Mouse (Mus musculus) layer of hippocampus, adult 8-10 months (tissue): ENCODE measurements around the gene Cdx2. TPM values are rescaled to one million over a fixed set of nuclear protein-coding genes. Genes with fewer than 3 reads are reported as not detected.
A peak's percentile ranks its signal among the peaks of the same experiment; 100 is the strongest.

Experiments
- DNase-seq, 2 experiments: peaks; one replicate each; pipeline ENCODE4 v3.0.0; 2022; ENCODE audit warnings: low spot score in 2 of 2
- total RNA-seq, 4 experiments: library from RNA; stranded (reverse); gene quantifications; 2 replicates each; pipeline ENCODE4 v1.2.4; 2022

Gene Cdx2
- total RNA-seq, 4 experiments from 2014 or later: not detected

DNA sequence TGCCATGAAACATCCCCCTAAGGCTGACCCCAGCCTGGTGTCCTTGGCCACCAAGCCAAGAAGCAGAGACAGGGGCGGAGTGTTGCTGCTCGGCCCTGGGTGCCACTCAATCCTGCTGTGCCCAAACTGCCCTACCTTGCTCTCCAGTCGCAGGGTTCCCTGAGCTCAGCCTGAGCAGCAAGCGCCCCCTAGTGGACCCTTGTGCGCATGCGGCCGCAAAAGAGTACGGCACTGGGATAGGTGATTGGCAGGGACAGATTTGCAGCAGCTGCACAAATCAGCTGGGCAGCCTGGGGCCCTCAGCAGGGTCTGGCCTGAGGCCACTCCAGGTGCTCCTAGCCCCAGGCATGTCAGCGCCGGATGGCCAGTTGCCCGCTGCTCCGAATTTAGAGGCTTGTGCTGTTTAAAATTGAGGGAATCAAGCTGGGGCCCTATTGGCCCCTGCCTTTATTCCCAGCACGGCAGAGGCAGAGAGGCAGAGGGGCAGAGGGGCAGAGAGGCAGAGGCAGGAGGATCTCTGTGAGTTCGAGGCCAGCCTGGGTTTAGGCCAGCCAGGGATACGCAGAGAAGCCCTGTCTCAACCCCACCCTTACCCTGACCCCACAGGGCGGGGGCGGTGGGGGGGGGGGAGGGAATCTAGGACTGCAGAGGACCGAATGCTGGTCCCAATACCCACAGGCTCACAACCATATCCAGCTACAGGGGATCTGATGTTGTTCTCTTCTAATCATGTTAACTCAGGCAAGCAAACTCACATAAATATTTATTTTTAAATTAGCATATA, 13.8 kb downstream of the Cdx2 start:
- peak in 1 of 2 experiments; percentile 42 for DNase-seq

DNA sequence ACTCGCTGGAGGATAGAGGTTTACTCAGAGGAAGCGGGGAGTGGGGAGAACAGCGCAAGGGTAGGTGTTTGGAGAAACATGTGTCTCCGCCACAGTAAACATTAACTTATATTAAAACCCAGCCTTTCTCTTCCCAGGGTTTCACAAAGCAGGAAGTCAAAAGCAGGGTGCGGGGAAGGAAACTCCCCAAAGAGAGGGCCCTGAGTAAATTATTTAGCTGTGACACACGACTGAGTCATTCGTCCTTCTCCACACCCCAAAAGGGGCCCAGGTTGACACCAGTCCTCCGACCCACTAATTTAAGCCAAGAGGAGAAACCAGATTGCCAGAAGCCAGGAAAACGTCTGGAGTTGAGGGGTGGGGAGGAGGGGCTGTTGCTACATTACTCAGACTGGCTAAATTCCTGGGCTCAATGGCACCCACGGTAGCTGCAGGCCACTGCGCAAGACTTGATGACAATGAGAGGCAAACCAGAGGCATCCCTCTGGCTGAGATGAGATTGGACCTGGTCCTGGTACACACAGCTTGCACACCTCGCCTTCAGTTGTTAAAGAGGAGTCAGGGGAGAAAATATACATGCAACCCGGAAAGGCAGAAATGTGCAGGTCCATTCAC, 14.5 kb downstream of the Cdx2 start:
- DNase-seq: no peak

DNA sequence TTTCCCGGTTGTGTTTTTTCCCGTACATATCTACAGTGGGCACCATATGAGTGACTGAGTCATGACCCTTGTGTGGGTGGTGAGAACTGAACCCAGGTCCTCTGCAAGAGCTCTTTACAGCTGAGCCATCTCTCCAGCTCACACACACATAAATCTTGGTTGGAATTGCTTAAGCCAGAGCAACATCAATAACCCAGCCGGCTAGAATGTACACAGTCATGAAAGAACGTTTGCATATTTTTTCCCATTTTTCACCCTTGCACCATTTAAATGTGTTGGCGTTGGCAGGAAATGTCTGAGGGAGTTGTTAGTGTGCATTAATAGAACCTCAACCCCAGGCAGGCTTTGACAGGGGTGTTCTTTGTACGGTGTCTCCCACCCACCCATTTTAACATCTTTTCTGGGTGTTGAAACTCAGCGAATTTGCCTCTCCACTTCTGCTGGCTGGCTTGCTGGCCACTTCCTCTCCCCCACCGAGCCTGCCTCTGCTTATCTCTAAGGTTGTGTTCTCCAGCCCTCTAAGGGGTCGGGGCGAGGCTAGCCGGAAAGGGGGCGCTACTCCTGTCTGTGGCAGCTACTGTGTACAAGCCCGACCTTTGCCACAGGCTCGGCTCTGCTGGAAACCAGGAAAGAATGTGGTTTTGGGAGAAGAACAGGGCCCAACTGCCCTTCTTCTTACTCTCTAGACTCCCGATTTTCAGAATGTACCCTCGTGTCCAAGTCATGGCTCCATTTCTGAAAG, 15.1 kb downstream of the Cdx2 start:
- no peak for DNase-seq

DNA sequence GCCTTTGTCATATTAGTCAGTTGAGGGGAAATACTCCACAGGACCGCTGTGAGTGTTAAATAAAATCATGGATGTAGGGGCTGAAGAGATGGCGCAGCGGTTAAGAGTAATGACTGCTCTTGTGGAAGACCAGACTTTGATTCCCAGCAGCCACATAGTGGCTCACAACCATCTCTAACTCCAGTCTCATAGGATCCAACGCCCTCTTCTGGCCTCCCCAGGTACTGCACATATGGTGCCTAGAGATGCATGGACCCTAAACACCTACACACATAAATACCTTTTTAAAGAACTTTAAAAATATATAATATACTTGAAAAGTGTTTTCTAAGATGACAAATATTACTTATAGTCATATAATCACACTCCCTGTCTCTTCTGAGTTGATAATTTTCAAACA, 22.7 kb downstream of the Cdx2 start:
- no peak for DNase-seq

DNA sequence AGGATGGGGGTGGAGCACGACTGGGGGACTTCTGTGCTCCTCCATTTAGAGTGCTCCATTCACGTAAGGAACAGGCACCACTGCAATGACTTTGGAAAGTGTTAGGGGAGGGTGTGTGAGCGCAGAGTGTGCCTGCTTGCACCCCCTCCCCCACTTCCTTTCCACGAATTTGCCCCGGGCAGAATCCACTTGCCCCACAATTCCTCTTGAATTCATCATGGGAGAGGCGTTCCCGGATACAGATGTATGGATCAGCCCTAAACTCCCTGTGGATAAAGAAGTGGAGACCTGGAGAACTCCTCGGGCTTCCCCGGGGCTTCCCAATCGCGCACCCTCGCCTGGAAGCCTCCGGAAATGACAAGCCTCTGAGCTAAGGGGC, 29.5 kb downstream of the Cdx2 start:
- no peak for DNase-seq

DNA sequence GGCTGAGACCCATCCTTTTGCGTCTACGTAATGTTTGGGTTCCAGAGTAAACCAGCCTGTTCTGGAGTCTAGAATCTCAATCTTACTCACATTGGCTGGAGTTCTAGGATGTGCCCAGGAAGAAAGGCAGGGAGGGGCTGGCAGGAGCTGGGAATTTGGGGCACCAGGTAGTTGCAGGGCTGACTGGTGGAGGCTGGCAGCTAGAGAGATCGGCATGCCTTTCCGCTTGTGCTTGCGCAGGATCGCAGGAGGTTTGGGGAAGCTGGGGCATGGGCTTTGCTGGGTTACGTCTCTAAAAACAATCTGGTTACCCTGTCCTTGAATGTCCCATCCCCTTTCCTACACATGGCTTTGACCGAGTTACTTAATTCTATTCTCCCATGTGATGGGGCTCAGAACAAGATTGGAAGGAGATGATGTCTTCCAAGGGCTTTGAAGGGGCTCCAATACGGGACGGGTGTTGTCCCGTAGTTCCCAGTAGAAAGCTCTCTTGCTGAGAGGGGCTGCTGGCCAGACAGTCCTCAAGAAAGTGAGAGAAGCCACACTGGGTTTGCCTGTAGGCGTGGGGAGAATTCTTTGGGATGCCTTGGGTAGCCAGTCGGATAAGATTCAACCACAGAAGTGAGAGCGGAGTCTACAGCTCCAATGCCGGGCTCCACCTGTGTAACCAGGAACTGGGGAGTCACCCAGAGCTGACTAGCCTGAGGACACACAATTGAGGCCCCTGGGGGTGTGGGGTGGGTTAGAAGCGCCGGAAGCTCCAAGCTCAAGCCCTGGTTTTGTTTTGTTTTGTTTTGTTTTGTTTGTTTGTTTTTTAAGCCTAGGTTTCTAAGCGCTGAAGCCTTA, 30.1 kb downstream of the Cdx2 start:
- DNase-seq: no peak

DNA sequence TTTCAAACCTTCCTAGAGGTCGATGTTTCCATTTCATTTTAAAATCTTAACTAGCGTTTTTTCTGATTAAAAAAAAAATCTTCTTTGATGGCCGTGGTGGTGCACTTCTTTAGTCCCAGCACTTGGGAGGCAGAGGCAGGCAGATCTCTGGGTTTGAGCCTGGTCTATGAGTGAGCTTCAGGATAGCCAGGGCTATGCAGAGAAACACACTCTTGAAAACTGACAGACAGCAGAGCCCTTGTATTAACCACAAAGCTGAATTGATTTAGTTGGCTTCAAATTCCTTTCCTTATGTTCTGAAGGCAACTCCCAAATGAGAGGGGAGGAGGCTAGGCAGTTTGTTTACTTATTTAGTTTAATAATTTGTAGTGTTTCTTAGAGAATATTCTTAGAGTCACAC, 31.3 kb downstream of the Cdx2 start:
- no peak for DNase-seq

DNA sequence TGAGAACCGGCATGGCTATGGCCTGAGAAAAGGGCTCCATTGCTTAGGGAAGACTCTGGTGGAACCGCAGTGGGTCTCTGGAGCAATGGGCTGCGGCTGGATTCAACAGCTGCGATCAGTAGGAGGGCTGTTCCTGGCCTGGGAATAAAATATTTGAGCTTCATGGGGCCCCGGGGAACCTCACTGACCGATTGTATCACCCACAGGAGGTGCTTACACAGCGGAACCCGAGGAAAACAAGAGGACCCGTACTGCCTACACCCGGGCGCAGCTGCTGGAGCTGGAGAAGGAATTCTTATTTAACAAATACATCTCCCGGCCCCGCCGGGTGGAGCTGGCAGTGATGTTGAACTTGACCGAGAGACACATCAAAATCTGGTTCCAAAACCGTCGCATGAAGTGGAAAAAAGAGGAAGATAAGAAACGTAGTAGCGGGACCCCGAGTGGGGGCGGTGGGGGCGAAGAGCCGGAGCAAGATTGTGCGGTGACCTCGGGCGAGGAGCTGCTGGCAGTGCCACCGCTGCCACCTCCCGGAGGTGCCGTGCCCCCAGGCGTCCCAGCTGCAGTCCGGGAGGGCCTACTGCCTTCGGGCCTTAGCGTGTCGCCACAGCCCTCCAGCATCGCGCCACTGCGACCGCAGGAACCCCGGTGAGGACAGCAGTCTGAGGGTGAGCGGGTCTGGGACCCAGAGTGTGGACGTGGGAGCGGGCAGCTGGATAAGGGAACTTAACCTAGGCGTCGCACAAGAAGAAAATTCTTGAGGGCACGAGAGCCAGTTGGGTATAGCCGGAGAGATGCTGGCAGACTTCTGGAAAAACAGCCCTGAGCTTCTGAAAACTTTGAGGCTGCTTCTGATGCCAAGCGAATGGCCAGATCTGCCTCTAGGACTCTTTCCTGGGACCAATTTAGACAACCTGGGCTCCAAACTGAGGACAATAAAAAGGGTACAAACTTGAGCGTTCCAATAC, 32.6 kb downstream of the Cdx2 start:
- no peak for DNase-seq

DNA sequence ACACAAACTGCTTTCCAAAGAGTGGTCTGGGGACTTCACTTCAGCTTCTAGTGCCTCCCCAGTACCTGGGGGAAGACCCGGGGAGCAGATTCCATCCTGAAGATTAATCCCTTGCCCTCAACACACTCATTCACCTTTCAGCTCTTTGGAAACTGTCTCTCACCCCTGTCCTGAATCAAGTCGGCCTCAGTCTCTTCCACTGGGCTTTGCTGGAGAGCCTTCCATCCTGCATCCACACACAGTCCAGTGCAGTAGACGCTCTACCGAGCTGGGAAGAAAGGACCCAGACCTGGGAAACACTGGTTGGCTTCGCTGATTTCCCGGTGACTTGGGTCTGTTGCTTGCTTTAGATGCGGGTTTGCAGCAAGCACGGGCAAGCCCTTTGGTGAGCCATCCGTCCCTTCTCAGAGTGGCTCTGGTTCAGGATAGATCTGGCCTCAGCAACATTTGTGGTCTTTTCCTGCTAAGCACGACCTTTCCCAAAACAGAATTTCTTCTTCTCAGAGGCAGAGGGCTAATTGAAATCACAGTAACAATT, 34.2 kb downstream of the Cdx2 start:
- no peak for DNase-seq

DNA sequence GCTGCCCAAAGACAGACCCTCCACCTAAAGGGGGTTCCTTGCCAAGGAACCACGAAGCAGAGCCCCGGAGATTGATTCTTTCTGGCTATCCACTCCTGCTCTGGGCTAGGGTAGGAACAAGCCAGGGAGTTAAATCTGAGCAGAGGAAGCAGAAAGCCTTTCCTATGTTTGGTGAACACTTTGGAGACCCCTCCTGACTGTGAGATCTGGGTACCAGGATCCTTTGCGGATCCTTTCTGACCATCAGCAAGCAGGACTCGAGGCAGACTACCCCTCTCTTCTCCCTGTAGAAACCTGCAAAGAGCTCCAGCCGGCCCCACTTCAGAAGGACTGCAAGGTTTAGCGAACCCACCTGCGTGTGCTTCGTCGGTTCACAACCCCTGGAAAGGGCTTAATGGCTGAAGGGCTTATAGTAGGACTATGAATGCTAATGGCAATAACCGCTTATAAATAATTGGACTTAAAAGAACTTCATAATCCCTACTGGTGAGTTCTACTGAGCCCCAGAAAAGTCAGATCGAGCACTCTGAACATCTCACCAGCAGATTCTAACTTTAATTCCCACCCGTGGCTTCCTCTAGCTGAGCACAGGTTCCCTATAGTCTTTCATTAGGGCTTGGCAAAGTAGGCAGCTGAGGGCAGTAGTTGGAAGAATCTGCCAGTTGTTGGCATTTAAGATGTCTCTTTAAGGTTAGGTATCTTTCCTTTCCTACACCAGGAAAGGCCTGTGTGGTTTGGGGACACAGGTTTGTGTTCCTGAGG, 34.8 kb downstream of the Cdx2 start:
- no peak for DNase-seq

DNA sequence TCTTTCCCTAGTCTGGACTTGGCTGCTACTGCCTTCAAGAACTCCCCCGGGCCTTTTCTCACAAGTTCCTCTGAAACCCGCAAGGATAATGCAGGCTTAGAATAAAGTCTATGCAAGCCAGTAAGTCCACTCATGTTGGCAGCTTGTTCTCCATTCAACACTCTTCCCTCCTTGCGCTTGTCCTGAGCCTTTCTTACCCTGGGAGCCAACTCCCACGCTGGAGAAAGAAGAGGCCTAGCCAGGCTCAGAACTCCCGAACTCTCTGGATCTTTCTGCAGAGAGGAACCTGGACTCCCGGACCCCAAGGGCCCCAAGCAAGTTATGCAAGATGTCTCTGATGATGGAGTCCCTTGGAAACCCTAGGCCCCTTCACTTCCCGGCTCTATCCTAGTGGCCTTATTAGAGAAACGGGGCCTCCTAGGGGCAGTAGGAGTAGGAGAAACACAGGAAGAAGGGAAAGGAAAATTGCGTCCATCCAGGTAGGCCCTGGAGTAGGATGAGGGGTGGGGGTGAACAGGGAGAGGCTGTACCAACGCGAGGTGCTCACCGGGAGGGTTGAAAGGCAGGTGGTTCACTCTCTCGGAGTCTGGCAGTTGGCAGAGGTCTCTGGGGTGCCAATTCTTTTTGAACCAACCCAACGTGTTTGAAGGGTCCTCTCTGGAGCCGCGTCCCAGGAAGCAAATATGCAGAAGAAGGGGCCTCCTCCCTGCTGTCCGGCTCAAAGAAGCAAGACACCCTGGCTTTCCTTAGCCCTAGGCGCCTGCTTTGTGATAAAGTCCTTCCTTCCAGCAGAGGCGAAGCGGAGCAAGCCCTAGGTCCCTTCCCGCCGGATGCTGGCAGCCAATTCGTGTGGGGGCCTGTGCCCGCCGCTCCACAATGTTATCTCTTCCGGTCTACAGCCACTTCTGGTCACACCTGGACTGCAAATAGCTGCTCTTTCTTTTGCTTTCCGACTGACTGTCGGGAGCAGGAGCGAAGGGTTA, 36.1 kb downstream of the Cdx2 start:
- no peak for DNase-seq

DNA sequence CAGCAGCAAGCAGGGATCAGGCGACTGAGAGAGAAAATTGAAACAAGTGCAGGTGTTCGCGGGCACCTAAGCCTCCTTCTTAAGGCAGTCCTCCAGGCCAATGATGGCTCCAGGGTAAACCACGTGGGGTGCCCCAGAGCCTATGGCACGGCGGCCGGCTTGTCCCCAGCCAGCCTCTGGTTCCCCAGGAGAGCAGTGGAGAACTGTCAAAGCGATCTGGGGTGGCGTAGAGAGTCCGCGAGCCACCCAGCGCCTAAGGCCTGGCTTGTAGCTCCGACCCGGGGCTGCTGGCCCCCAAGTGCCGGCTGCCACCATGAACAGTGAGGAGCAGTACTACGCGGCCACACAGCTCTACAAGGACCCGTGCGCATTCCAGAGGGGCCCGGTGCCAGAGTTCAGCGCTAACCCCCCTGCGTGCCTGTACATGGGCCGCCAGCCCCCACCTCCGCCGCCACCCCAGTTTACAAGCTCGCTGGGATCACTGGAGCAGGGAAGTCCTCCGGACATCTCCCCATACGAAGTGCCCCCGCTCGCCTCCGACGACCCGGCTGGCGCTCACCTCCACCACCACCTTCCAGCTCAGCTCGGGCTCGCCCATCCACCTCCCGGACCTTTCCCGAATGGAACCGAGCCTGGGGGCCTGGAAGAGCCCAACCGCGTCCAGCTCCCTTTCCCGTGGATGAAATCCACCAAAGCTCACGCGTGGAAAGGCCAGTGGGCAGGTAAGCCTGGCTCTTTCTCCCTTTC, 37.0 kb downstream of the Cdx2 start, which contains the start of gene Pdx1:
Gene Pdx1 (plus strand): TSS at position 34 of the 747 bp plus-strand sequence.
- DNase-seq: no peak

DNA sequence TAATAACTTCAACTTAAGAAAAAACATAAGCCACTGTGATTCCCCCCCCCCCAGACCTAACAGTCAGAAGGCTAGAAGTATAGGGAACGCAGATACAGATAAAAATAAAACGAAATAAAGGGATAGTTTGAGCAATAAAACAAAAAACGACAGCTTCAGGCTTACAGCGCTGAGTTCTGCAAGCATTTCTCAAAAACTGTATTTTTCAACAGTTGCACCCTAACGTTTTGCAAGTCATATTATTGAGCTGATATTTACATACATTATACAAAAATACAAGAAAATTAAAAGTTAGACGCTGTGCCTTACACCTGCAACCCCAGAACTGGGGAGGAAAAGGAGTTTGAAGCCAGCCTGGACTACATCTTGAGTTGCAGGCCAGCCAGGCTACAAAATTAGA, 37.7 kb downstream of the Cdx2 start:
- DNase-seq: no peak

DNA sequence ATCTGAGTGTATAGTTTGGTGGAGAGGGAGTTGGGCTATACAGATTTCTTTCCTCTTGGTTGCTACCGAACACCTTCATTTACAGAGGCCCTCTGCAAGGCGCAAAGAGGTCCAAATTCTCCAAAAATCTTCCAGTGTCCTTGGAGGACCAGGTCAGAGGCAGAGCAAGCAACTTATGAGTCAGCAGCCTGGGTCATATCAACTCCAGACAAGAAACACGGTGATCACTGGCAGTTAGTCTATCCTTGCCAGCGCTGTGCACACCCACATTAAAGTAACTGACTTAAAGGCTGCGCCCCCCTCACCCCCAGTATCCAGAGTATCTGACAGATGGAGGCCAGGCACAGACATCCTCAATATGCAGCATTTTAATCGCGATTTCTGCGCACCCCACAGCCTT, 38.3 kb downstream of the Cdx2 start:
- DNase-seq: no peak

DNA sequence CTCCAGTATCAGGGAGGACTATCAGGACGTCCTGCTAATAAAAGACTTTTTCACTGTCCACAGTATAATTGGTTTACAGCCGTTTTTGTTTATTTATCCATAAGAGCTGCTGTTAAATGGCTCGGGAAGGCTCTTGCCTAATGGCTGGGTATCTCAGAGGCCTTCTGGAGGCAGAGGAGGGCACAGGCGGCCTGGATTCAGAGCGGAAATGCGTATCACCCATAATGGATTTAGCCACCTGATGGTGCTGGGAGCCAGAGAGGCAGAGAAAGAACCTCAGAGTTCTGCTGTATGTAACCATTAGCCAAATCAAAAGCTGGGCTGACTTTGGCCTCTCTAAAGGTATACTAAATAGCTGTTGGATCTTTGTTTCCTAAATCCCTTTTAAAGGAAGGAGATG, 39.6 kb downstream of the Cdx2 start:
- DNase-seq: no peak

DNA sequence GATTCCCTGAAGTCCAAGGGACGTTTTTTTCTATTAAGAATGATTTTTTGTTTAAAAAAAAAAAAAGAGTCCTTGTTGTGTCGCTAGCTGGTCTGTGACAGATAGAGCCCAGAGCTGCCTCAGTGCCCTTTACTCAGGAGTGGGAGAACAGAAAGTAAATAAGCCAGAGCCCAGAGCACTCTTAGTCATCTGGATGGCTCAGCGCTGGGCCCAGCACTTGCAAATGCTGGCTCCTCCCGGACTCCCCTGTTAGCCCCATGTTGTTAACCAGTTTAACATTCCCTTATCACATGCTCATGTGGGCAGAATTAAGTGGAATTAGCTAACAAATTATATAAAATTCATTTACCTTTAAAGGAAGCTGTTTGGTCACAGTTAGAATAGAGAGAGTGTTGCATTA, 43.1 kb downstream of the Cdx2 start:
- DNase-seq: no peak

DNA sequence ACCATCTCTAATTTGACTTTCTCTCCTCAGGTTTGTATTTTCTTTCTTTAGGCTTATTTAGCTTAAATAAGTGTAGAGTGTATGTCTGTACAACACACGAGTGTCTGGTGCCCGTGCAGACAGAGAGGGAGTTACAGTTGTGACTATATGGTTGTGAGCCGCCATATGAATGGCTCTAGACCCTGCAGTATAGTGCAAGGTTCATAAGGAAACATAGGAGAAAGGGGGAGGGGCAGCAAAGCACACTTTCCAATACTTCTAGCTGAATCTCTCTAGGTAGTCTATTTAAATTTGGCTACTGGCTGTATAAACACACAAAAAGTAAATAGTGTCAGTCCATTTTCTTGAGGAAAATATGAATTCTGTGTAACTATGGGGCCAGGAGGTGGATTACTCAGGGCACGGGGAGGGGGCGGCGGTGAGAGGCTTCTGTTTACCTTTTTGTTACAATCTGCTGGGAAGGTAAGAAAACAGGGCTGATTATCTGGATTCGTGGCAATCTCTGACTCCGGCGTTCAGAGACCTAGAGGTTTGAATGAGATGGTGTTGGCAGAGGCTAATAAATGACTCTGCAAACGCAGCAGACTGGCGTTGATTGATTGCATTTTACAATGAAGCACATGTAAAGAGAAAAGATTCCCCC, 45.0 kb downstream of the Cdx2 start:
- DNase-seq: no peak
